Mouse (Mus musculus) heart, adult 8-10 months (tissue): Measurements from ENCODE around the gene Rnf185. TPM values are rescaled to one million over a fixed set of nuclear protein-coding genes. Genes with fewer than 3 reads are reported as not detected.

Experiments used
- DNase-seq: peaks from one replicate; pipeline ENCODE4 v3.0.0; 2022; ENCODE audit warnings: low spot score
- total RNA-seq, 4 experiments: library from RNA; stranded (reverse); gene quantifications; 2 replicates each; pipeline ENCODE4 v1.2.4; 2022

The Rnf185 gene
- total RNA-seq, 4 experiments from 2014 or later, result 18.9 to 23.0 (median 20.4) TPM

DNA sequence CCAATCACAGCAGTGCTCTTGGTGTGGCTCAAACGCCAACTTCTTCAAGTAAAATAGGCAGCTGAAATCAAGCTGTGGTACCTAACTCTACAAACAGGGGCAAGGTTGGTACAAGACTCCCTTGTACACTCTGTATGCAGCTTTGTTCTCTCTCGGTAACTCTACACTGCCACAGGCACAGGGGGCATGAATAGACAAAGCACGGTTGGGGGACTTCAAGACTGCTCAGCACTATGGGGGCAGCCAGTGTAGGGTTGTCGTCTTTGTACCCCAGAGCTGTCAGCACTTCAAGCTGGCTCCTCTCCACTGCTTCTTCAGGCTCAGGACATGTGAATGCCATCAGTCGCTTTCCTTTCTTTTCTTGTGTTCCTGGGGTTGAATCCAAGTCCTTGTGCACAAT is 57.6 kb downstream of the Rnf185 start:
- DNase-seq, result no peak

DNA sequence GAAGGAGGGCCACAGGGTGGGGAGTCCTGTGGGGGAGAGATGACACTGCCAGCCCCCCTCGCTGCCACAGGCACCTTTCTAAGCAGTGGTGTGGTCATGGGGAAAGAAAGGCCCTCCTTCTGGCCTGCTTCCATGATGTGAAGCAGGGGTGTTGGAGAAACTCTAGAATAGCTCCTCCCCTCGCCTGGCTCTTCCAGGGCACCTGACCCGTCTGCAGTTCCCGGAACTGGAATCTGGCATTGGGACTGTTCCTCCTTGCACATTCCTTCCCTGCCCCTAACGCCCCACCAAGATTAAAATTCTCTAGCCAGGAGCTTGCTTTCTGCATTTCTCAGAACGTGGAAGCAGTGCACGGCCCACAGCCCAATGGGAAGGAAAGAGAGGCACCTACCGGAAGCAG is 59.6 kb downstream of the Rnf185 start:
- DNase-seq, result no peak

DNA sequence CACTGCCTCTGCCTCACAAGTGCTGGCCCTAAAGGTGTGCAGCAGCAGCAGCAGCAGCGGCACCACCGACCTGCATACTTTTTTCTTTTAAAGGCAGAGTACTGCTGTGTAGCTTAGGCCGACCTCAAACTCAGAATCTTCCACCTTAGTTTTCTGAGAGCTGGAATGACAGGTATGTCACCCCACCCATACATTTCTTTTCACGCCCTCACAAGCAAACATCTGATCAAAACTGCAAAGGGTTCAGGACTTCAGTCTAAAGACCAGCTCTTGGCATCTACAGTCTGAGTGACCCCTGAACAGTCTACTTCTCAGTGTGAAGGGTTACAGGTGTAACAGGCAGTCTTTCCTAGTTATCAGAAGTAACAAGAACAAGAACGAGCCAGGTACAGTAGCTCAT is 61.4 kb downstream of the Rnf185 start:
- no peak for DNase-seq

DNA sequence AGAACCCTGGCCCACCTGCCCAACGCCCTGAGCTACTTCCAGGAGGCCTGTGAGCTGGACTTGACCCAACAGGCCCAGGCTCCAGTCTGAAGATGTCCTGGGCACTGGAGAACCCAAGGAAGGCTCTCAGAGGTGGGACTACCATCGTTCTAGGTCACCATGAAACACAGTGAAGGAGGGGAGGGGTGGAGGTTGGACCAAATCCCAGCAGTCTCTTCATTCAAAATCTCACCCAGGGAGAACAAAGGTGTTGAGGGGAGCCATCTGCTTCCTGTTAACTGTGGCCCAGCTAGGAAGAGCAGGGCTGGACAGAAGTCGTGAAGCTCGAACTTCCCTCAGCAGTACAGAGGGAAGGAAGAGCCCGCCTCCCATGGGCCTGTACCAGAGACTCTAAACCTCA is 62.2 kb downstream of the Rnf185 start:
- no peak for DNase-seq

DNA sequence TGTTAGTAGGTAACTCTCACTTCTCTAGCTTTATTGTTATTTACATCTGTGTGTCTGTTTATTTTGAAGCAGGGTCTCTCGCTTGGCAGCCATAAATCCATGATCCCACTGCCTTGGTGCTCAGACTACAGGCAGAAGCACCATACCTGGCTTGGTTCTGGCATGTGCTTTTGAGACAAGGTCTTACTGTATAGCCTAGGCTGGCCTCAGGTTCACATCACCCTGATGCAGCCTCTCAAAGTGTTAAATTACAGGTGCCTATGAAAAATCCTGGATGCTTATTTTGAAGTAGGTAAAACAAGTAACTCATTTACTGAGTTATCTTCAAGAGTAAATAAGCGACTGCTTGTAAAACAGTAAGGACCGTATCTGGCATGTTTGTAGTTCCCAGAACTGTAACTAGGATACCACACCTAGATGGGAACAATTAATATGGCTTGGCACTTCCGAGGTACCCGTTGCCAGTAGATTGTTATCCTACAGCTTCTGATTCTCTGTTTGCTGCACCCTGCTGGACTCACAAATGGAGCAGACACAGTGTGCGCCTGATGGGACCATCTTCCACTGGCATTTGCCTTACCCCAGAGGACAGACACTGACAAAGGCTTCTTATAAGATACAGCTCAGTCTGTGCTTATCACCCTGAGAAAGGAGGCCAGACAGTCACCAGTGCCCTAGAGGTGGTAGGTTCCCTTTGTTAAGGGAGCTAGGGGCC is 64.5 kb downstream of the Rnf185 start:
- no peak for DNase-seq

DNA sequence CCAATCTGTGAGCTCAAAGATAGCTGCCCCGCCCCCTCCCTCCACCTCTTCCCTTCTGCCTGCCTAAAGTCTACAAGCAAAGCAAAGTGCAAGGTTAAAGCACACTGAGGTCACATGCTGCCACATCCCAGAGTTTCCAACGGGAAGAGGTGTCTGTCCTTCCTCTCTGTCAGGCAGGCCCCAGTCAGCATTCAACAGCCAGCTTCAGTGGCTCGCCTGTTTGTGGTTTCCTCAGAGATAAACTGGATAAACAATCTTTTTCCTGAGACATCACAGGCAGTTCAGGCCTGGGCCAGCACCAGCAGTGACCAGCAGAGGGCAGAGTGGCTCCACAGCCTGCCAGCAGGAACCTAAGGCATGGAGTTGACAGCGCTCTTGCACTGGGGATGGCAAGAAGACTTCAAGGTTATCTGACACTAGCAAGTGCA is 65.2 kb downstream of the Rnf185 start:
- peak; percentile 80 for DNase-seq

DNA sequence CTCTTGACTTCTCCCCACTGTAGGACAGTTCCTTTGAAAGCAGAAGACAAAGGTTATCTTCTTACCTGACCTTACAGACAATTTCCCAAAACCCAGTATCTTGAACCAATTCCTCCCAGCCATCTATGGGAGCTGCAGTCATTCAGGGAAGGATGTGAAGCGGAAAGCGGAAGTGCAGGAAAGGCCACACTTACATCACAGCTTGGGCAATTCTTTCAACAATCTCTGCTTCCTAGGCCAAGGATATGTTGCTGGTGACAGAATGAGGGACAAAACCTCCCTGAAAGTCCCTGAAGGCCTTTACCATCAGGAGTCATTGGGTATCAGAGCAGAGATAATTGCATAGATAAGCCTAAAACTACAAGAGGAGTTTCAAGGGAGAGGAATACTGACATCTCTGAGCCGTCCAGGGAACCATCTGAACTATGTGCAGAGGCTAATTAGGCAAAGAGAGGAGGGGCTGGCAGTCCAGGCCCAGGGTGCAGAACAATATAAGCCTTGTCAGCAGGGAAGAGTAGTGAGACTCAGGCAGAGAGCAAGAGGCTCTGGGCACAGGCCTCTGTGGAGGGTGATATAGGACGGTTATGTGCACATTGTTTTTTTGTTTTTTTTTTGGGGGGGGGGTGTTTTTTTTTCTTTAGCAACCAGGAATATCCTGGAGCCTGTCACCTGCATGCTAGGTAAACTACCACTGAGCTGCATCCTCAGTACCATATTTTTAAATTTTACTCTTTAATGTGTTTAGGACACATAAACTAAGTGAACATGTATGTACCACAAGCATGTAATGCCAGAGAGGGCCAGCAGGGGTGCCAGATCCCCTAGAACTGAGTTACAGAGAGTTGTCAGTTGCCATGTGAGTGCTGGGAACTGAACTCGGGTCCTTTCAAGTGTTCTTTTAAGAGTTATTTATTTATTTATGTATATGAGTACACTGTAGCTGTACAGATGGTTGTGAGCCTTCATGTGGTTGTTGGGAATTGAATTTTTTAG is 69.3 kb downstream of the Rnf185 start:
- no peak for DNase-seq

DNA sequence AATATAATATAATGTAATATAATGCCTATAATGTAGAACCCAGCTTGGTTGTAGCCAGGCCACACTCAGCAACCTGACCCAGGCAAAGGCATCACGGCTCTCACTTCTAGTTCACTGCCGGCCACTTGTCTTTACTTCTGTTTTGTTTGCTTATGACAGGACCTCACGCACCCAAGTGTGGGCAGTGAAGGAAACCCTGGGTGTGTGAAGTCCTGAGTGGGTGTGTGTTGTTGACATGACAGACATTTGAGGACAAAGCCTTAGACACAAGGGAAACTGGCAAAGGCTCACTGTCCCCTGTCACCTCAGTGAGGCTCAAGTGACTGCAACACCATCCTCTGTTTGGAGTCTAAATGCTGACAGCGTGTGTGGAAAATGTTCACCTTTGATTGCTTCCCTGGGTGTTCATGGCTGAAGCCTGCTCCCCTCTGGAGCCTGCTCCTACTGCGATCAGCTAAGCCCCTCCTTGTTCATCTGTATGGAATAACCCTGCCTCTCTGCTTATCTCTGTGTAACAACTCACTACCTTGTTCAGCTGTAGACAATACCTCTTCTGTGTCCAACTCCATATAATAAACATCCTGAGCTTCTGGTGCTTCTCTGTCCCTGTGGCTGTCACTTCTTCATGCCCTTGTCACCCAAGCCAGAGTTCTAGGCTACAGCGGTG is 70.9 kb downstream of the Rnf185 start:
- no peak for DNase-seq

DNA sequence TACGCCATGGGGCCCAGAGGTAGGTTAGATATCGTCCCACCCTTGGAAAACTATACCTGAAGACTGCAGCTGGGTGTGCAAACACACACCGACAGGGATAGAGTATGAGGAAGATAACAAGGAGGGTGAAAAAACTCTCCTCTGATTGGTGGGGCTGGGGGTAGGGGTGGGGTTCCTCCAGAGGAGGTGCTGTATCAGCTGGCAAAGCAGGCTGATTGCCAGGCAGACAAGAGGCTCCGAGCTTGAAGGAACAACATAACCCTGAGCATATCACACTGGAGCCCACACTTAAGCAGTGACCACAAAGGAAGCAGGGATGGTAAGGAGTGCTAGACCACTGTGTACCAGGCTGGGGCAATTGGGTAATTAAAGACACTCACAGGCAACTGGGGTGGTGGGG is 72.7 kb downstream of the Rnf185 start:
- no peak for DNase-seq

DNA sequence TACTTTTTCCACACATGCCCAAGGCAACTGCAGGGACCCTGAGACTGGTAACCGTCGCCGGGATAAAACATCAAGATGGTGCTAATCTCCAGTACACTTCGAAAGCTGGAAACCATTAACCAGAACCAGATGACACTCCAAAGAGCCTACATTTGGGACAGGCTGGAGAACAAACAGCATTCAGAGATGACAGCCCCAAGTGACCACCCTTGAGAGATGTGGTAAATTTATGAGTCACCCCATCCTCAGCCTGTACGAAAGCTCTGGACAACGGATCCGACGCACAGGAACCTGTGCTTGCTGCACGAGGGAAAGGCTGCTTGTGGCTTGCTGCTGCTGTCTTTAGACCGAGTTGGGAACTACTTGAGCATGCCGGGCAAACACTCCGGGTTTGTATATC is 77.4 kb downstream of the Rnf185 start:
- DNase-seq, result no peak

DNA sequence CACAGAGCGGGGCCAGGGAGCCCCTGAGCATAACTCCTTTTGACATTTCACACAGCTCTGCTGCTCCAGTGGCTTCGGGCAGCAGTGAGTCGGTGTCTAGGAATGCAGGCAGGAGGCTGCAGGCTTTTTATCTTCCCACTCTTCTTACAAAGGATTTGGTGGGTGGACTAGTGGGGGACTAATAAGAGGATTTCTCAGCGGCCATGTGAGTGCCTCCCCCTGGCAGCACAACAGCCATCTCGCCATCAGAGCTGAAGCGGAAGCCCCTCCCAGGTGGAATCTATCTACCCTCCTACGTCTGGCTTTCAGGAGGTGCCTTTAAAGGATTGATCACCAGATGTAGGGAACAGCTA is 77.9 kb downstream of the Rnf185 start:
- no peak for DNase-seq

DNA sequence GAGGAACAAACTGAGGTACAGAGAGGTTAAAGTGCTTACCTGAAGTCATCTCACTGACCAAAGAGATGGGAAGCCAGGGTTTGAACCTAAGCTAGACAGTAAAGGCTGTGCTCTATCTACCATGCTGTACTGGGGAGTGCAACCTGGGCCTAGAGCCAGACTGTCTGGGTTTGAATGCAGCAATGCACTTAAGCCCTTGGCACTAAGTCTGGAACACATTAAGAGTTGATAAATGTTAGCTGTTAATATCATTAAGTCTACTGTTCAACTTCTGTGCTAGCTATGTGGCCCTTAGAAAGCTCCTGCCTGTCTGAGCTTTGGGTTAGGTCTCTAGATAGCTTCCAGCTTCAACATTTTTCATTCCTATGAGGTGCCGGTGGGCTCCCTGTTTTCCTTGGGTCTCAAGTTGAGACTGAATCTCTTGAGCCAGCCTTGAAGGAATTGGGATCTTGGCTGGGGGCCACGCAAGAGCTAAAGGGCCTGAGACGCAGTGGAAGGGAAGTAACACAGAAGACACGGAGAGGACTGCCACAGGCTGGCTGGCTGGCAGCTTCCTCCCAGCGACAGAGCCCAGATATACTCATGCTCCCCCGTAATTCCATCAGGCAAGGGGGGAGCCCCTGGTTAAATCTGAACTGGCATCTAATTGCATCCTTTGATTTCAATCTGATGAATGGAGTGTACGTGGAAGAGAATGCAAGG is 78.4 kb downstream of the Rnf185 start:
- no peak for DNase-seq

DNA sequence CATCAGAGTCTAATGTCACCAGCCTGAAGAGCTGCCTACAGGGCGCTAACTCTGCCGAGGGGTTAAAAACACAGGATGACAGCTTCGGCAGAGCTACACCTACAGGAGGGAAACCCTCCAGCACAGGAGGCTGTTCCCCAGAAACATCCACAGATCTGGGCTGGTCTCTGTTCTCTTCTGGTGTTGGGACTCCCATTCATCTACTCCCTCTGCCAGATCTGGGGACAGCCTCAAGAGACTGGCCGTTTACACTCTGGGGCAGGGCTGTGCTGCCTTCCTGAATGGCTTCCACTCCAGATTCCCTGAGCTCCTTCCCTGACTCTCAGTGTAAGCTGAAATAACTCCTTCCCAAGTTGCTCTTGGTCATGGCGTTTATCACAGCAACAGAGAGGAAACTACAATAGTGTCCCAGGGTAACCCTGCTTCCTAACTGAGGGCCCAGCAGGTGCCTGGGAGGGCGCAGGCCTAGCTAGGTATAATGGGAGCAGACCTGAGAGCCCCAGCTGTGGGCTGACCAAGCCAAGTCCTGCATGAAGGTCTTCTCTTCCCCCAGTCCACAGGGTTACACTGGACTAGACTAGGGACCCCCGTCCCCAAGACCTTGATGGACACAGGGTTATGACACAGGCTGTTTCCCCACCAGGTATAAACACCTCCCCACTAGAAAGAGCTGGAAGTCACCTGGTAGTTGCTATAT is 80.4 kb downstream of the Rnf185 start:
- DNase-seq, result no peak

DNA sequence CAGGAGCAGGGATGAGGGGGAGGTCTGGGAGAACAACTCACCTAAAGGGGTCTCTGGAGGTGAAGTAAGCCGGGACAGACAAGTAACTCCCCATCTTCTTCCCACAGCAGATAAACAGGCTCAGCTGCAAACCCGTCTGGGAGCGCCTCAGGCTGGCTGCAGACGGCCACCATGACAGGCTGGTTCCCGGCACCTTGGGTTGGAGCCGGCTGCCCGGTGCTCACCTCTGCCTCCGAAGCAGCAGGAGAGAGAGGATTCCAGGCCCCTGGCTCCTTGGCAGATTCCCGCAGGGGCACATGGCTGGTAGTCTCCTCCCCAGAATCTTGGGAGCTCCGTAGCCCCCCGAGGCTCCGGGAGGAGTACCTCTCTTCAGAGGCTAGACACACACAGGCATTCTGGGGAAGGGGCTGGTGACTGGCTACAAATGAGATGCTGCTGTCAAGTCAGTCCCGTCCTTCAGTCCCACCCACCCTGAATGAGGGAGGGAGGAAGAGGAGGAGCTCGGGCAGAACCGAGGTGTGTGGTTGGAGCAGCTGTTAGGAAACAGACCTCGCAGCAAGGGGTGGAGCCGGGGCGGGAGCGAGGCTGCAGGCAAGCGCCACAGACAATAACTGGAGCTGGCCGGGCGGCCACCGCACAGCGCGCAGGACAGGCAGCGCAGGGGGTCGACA is 81.1 kb downstream of the Rnf185 start:
- DNase-seq, result peak; percentile 73

DNA sequence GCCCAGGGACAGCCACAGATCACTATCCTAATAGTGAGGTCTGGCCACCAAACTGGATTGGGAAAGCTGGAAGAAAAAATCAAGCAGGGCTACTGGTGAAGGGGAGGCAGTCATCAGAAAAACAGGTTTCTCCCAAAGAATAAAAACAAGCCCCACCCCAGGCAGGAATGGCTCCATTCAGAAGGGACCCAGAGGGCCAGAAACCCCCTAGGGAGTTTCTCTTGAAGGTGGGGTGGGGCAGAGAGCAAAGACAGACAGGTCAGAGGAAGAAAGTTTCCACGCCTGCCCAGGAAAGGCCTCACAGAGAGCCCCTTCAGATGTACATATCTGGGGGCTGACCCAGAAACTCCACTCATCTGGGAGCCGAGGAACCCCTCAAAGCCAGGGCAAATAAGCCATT is 82.0 kb downstream of the Rnf185 start:
- no peak for DNase-seq

DNA sequence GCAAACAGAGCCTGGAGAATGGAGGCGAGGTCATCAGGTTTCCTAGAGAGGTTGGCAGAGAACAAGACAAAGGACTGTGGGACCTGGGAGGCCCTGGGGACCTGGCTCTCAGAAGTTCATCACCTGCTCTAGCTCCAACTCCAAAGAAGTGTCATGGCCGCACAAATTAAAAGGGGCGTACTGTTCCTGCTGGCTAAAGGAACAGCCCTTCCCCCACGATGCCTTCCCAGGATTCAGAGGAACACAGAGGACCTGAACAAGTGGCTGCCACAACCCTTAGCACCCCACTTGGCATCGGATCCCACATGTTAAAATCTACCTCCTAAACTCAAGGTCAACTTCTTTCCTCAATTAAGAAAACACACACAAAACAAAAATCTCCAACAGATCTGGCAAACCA is 82.7 kb downstream of the Rnf185 start:
- no peak for DNase-seq

DNA sequence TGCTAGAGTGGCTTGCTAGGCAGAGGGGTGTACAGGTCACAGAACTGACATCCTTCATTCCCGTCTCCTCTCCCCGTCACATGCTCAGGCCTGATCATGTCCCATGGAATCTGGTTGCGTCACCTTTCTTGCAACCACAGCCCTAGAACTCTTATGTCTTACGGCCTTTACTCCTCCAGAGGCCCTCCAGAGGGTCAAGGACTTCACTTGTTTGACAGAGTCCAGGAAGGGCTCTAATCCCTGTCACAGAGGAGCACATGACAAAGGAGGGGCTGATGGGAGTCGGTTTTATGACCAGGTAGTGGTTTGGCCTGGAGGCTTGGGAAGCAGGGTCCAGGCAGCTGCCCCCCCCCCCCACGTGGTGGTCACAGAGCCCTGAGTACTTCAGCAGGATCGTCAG is 83.2 kb downstream of the Rnf185 start:
- DNase-seq, result no peak

DNA sequence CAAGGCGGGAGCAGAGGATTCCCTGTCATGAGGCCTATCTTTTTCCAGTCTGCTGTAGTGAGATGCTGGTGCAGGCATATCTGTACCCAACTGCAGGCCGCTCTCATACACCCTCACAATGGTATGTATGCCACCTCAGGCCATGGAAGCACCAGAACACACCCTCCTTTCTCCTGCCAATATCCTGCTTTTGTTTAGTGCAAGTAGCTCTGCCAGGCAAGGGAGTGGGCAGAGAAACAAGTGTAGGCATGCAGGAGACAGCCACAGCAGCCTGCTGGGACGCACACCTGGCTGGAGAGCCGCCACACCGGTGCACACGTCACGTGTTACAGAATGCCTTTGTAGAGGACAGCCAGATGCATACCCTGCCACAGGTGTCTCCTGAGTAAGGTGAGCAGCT is 85.8 kb downstream of the Rnf185 start:
- DNase-seq, result no peak
